Mouse (Mus musculus) cerebellum, adult 2 months (tissue): ENCODE measurements at regions not wholly inside any gene's neighbourhood (a gene's known extent, or its start where the extent isn't known, plus 50 kb on each side); places are given as distances from the start of the nearest gene placed in this dataset.

Experiments used
- CTCF ChIP-seq: fragments of 200-500 bp; IDR thresholded peaks from 2 replicates; pipeline ENCODE4 v1.5.1; 2011; ENCODE audit warnings: low read depth, mild to moderate bottlenecking, control low read depth, low read length, moderate library complexity, borderline replicate concordance; ENCODE audit not compliant: insufficient read depth
- POLR2A ChIP-seq: fragments of 200-500 bp; IDR thresholded peaks from 2 replicates; pipeline ENCODE4 v1.6.1; 2011; ENCODE audit warnings: low read length, control low read depth, borderline replicate concordance; ENCODE audit not compliant: insufficient read depth

- TF ChIP-seq CTCF (no peak), POLR2A (no peak)
Measured at GRCm38 (mm10) chr11:63245041-63245440, 116.3 kb downstream of the Pmp22 start.
